Mouse (Mus musculus): ENCODE results near the gene BC067074. TPM values are rescaled to one million over a fixed set of nuclear protein-coding genes. Genes with fewer than 3 reads are reported as not detected.
A peak's percentile ranks its signal among the peaks of the same experiment; 100 is the strongest.

BC067074 gene
- total RNA-seq, 1 experiment = 4.1 TPM

- Histone ChIP-seq H3K4me1 (ENCODE audit: control insufficient read depth in 2 of 2, insufficient read depth in 2 of 2, low read length in 2 of 2, poor library complexity in 1 of 2) (no peaks in the 10 kb centered on the region), H3K9ac (ENCODE audit: insufficient read depth, low read depth, low read length, poor library complexity, severe bottlenecking) (no peak overlapping the region), H3K36me3 (ENCODE audit: control insufficient read depth, insufficient read depth, low read length, poor library complexity, severe bottlenecking) (no peaks in the 10 kb centered on the region), H3K4me3 (ENCODE audit: insufficient read depth in 1 of 2, low read depth in 1 of 2, low read length in 2 of 2, poor library complexity in 1 of 2, severe bottlenecking in 1 of 2) (no peak overlapping the region), H3K27ac (ENCODE audit: insufficient read depth, low read depth, low read length, poor library complexity, severe bottlenecking) (no peak overlapping the region), H3K9me3 (ENCODE audit: control insufficient read depth, insufficient read depth, low read depth, low read length) (no peaks in the 10 kb centered on the region)
- no peak for DNase-seq (ENCODE audit: low read depth, low spot score)
- in situ Hi-C loops (cut with MboI; ENCODE audit: low sequenced_read_pairs in 2 of 2, unreplicated experiment in 2 of 2) = no loop called here
- TF ChIP-seq HCFC1 (IDR thresholded peaks at IDR 0.05; ENCODE audit: borderline replicate concordance, insufficient read depth, low read length) (no peak), ZC3H11A (IDR thresholded peaks at IDR 0.05; ENCODE audit: borderline replicate concordance, low read depth, low read length) (no peak), ZNF384 (IDR thresholded peaks at IDR 0.05; ENCODE audit: low read depth, low read length) (no peak), MAFK (IDR thresholded peaks at IDR 0.05; ENCODE audit: insufficient read depth, low read depth, low read length) (no peak), CHD2 (IDR thresholded peaks at IDR 0.05; ENCODE audit: low read depth, low read length) (no peak)
Measured at GRCm38 (mm10) chr13:113365976-113366375, 73.0 kb downstream of the BC067074 start.

- Histone ChIP-seq H3K4me1 (ENCODE audit: control insufficient read depth in 2 of 2, insufficient read depth in 2 of 2, low read length in 2 of 2, poor library complexity in 1 of 2) (no peaks in the 10 kb centered on the region), H3K9me3 (ENCODE audit: control insufficient read depth, insufficient read depth, low read depth, low read length) (no peaks in the 10 kb centered on the region), H3K36me3 (ENCODE audit: control insufficient read depth, insufficient read depth, low read length, poor library complexity, severe bottlenecking) (no peaks in the 10 kb centered on the region), H3K27ac (ENCODE audit: insufficient read depth, low read depth, low read length, poor library complexity, severe bottlenecking) (no peak overlapping the region), H3K4me3 (ENCODE audit: insufficient read depth in 1 of 2, low read depth in 1 of 2, low read length in 2 of 2, poor library complexity in 1 of 2, severe bottlenecking in 1 of 2) (no peak overlapping the region), H3K9ac (ENCODE audit: insufficient read depth, low read depth, low read length, poor library complexity, severe bottlenecking) (no peak overlapping the region)
- in situ Hi-C loops (cut with MboI; ENCODE audit: low sequenced_read_pairs in 2 of 2, unreplicated experiment in 2 of 2) = no loop called here
- no peak for TF ChIP-seq ZNF384 (IDR thresholded peaks at IDR 0.05; ENCODE audit: low read depth, low read length)
- no peak for TF ChIP-seq ZC3H11A (IDR thresholded peaks at IDR 0.05; ENCODE audit: borderline replicate concordance, low read depth, low read length)
- TF ChIP-seq MAFK (IDR thresholded peaks at IDR 0.05; ENCODE audit: insufficient read depth, low read depth, low read length) = no peak
- TF ChIP-seq HCFC1 (IDR thresholded peaks at IDR 0.05; ENCODE audit: borderline replicate concordance, insufficient read depth, low read length) = no peak
- TF ChIP-seq CHD2 (IDR thresholded peaks at IDR 0.05; ENCODE audit: low read depth, low read length) = no peak
- DNase-seq (ENCODE audit: low read depth, low spot score) = peak; percentile 9
Measured at GRCm38 (mm10) chr13:113368931-113369579, 76.1 kb downstream of the BC067074 start.

- Histone ChIP-seq H3K9me3 (ENCODE audit: control insufficient read depth, insufficient read depth, low read depth, low read length) (no peaks in the 10 kb centered on the region), H3K27ac (ENCODE audit: insufficient read depth, low read depth, low read length, poor library complexity, severe bottlenecking) (no peak overlapping the region), H3K36me3 (ENCODE audit: control insufficient read depth, insufficient read depth, low read length, poor library complexity, severe bottlenecking) (no peaks in the 10 kb centered on the region), H3K4me1 (ENCODE audit: control insufficient read depth in 2 of 2, insufficient read depth in 2 of 2, low read length in 2 of 2, poor library complexity in 1 of 2) (no peaks in the 10 kb centered on the region), H3K4me3 (ENCODE audit: insufficient read depth in 1 of 2, low read depth in 1 of 2, low read length in 2 of 2, poor library complexity in 1 of 2, severe bottlenecking in 1 of 2) (no peak overlapping the region), H3K9ac (ENCODE audit: insufficient read depth, low read depth, low read length, poor library complexity, severe bottlenecking) (no peak overlapping the region)
- TF ChIP-seq ZC3H11A (IDR thresholded peaks at IDR 0.05; ENCODE audit: borderline replicate concordance, low read depth, low read length) (no peak), CHD2 (IDR thresholded peaks at IDR 0.05; ENCODE audit: low read depth, low read length) (no peak), MAFK (IDR thresholded peaks at IDR 0.05; ENCODE audit: insufficient read depth, low read depth, low read length) (no peak), ZNF384 (IDR thresholded peaks at IDR 0.05; ENCODE audit: low read depth, low read length) (no peak), HCFC1 (IDR thresholded peaks at IDR 0.05; ENCODE audit: borderline replicate concordance, insufficient read depth, low read length) (no peak)
- no peak for DNase-seq (ENCODE audit: low read depth, low spot score)
- in situ Hi-C loops (cut with MboI; ENCODE audit: low sequenced_read_pairs in 2 of 2, unreplicated experiment in 2 of 2) = no loop called here
Measured at GRCm38 (mm10) chr13:113369622-113370021, 76.7 kb downstream of the BC067074 start.

- Histone ChIP-seq H3K4me1 (ENCODE audit: control insufficient read depth in 2 of 2, insufficient read depth in 2 of 2, low read length in 2 of 2, poor library complexity in 1 of 2) (no peaks in the 10 kb centered on the region), H3K9ac (ENCODE audit: insufficient read depth, low read depth, low read length, poor library complexity, severe bottlenecking) (no peak overlapping the region), H3K27ac (ENCODE audit: insufficient read depth, low read depth, low read length, poor library complexity, severe bottlenecking) (no peak overlapping the region), H3K36me3 (ENCODE audit: control insufficient read depth, insufficient read depth, low read length, poor library complexity, severe bottlenecking) (no peaks in the 10 kb centered on the region), H3K9me3 (ENCODE audit: control insufficient read depth, insufficient read depth, low read depth, low read length) (no peaks in the 10 kb centered on the region), H3K4me3 (ENCODE audit: insufficient read depth in 1 of 2, low read depth in 1 of 2, low read length in 2 of 2, poor library complexity in 1 of 2, severe bottlenecking in 1 of 2) (no peak overlapping the region)
- TF ChIP-seq CHD2 (IDR thresholded peaks at IDR 0.05; ENCODE audit: low read depth, low read length) (no peak), HCFC1 (IDR thresholded peaks at IDR 0.05; ENCODE audit: borderline replicate concordance, insufficient read depth, low read length) (no peak), ZNF384 (IDR thresholded peaks at IDR 0.05; ENCODE audit: low read depth, low read length) (no peak), MAFK (IDR thresholded peaks at IDR 0.05; ENCODE audit: insufficient read depth, low read depth, low read length) (no peak), ZC3H11A (IDR thresholded peaks at IDR 0.05; ENCODE audit: borderline replicate concordance, low read depth, low read length) (no peak)
- in situ Hi-C loops (cut with MboI; ENCODE audit: low sequenced_read_pairs in 2 of 2, unreplicated experiment in 2 of 2) = no loop called here
- no peak for DNase-seq (ENCODE audit: low read depth, low spot score)
Measured at GRCm38 (mm10) chr13:113373291-113374083, 80.5 kb downstream of the BC067074 start.
